Mouse (Mus musculus): ENCODE measurements around the gene Tns3. TPM values are rescaled to one million over a fixed set of nuclear protein-coding genes. Genes with fewer than 3 reads are reported as not detected.
A peak's percentile ranks its signal among the peaks of the same experiment; 100 is the strongest.
"Not testable (repeated sequence)": the region's sequence is repeated elsewhere in the genome, so short reads cannot be mapped to it uniquely, and the experiment has no call there.

The Tns3 gene
- polyA plus RNA-seq, 1 experiment from 2014 or later: 4.1 TPM

- H3K4me2 ChIP-seq (ENCODE audit: low read depth, low read length): peak overlapping the region; percentile 83
- no peak overlapping the region for H3K27ac ChIP-seq (ENCODE audit: low read length)
- peaks cover under 1% of the 10 kb centered on the region; the same call in 1 of the 2 replicates for H3K4me1 ChIP-seq (ENCODE audit: control insufficient read depth, low read depth, low read length)
- no peak for ATAC-seq (ENCODE audit: low read depth)
- no peaks in the 10 kb centered on the region for H3K36me3 ChIP-seq (ENCODE audit: control insufficient read depth, insufficient read depth)
- peak overlapping the region; percentile 61 for H3K4me3 ChIP-seq (ENCODE audit: low read depth, low read length)
- 6% methylated on average over 20 of the region's 20 CpGs for WGBS (ENCODE audit: insufficient replicate concordance)
- no peaks in the 10 kb centered on the region for H3K9me3 ChIP-seq (replicated peaks; ENCODE audit: control insufficient read depth, low read length)
- H3K27me3 ChIP-seq (ENCODE audit: control insufficient read depth, insufficient read depth, low read depth, low read length): peaks cover 20% of the 10 kb centered on the region
- peak overlapping the region; percentile 50; the same call in 1 of the 2 replicates for H3K9ac ChIP-seq (ENCODE audit: low read depth, low read length)
Observed at GRCm38 (mm10) chr11:8623852-8624178, 40.5 kb downstream of the Tns3 start.

GRCm38 (mm10) chr11:8622668-8623067 is 41.7 kb downstream of the Tns3 start:
- Histone ChIP-seq H3K4me1 (ENCODE audit: control insufficient read depth, low read depth, low read length) (no peaks in the 10 kb centered on the region; the same call in 1 of the 2 replicates), H3K36me3 (ENCODE audit: control insufficient read depth, insufficient read depth) (no peaks in the 10 kb centered on the region), H3K9me3 (replicated peaks; ENCODE audit: control insufficient read depth, low read length) (no peaks in the 10 kb centered on the region), H3K27me3 (ENCODE audit: control insufficient read depth, insufficient read depth, low read depth, low read length) (peaks cover 20% of the 10 kb centered on the region), H3K4me3 (ENCODE audit: low read depth, low read length) (no peak overlapping the region), H3K9ac (ENCODE audit: low read depth, low read length) (no peak overlapping the region), H3K27ac (ENCODE audit: low read length) (no peak overlapping the region), H3K4me2 (ENCODE audit: low read depth, low read length) (no peak overlapping the region)
- WGBS (ENCODE audit: insufficient replicate concordance): 46% methylated on average over 6 of the region's 6 CpGs
- no peak for ATAC-seq (ENCODE audit: low read depth)

- H3K4me1 ChIP-seq (ENCODE audit: control insufficient read depth, low read depth, low read length); H3K9ac ChIP-seq (ENCODE audit: low read depth, low read length); H3K36me3 ChIP-seq (ENCODE audit: control insufficient read depth, insufficient read depth); H3K27ac ChIP-seq (ENCODE audit: low read length); H3K4me2 ChIP-seq (ENCODE audit: low read depth, low read length); H3K4me3 ChIP-seq (ENCODE audit: low read depth, low read length); ATAC-seq (ENCODE audit: low read depth); H3K9me3 ChIP-seq (replicated peaks; ENCODE audit: control insufficient read depth, low read length); H3K27me3 ChIP-seq (ENCODE audit: control insufficient read depth, insufficient read depth, low read depth, low read length): not testable (repeated sequence)
- 63% methylated on average over 6 of the region's 7 CpGs for WGBS (ENCODE audit: insufficient replicate concordance)
Observed at GRCm38 (mm10) chr11:8619111-8619510, 45.2 kb downstream of the Tns3 start.

GRCm38 (mm10) chr11:8618301-8618700 is 46.0 kb downstream of the Tns3 start:
- no peak overlapping the region for H3K4me3 ChIP-seq (ENCODE audit: low read depth, low read length)

GRCm38 (mm10) chr11:8615436-8615835 is 48.9 kb downstream of the Tns3 start:
- Histone ChIP-seq H3K4me3 (ENCODE audit: low read depth, low read length) (no peak overlapping the region), H3K4me1 (ENCODE audit: control insufficient read depth, low read depth, low read length) (peaks cover 3% of the 10 kb centered on the region), H3K9me3 (replicated peaks; ENCODE audit: control insufficient read depth, low read length) (no peaks in the 10 kb centered on the region), H3K27me3 (ENCODE audit: control insufficient read depth, insufficient read depth, low read depth, low read length) (no peaks in the 10 kb centered on the region), H3K9ac (ENCODE audit: low read depth, low read length) (no peak overlapping the region), H3K36me3 (ENCODE audit: control insufficient read depth, insufficient read depth) (no peaks in the 10 kb centered on the region), H3K27ac (ENCODE audit: low read length) (no peak overlapping the region), H3K4me2 (ENCODE audit: low read depth, low read length) (no peak overlapping the region)
- 55% methylated on average over 12 of the region's 12 CpGs for WGBS (ENCODE audit: insufficient replicate concordance)
- no peak for ATAC-seq (ENCODE audit: low read depth)

More at GRCm38 (mm10) chr11:8618301-8618700, 46.0 kb downstream of the Tns3 start:
- H3K27me3 ChIP-seq (ENCODE audit: control insufficient read depth, insufficient read depth, low read depth, low read length): peaks cover 2% of the 10 kb centered on the region
- no peaks in the 10 kb centered on the region for H3K9me3 ChIP-seq (replicated peaks; ENCODE audit: control insufficient read depth, low read length)
- WGBS (ENCODE audit: insufficient replicate concordance): 41% methylated on average over 10 of the region's 10 CpGs
- peaks cover 3% of the 10 kb centered on the region for H3K4me1 ChIP-seq (ENCODE audit: control insufficient read depth, low read depth, low read length)
- ATAC-seq (ENCODE audit: low read depth): no peak
- H3K9ac ChIP-seq (ENCODE audit: low read depth, low read length): no peak overlapping the region
- no peaks in the 10 kb centered on the region for H3K36me3 ChIP-seq (ENCODE audit: control insufficient read depth, insufficient read depth)
- H3K4me2 ChIP-seq (ENCODE audit: low read depth, low read length): no peak overlapping the region
- H3K27ac ChIP-seq (ENCODE audit: low read length): no peak overlapping the region

GRCm38 (mm10) chr11:8610456-8610855 is 53.9 kb downstream of the Tns3 start:
- WGBS (ENCODE audit: insufficient replicate concordance): 65% methylated on average over 7 of the region's 7 CpGs
- no peaks in the 10 kb centered on the region for H3K4me1 ChIP-seq (ENCODE audit: control insufficient read depth, low read depth, low read length)
- no peak overlapping the region for H3K4me3 ChIP-seq (ENCODE audit: low read depth, low read length)
- no peak for ATAC-seq (ENCODE audit: low read depth)
- no peaks in the 10 kb centered on the region for H3K9me3 ChIP-seq (replicated peaks; ENCODE audit: control insufficient read depth, low read length)
- no peak overlapping the region for H3K9ac ChIP-seq (ENCODE audit: low read depth, low read length)
- no peaks in the 10 kb centered on the region for H3K27me3 ChIP-seq (ENCODE audit: control insufficient read depth, insufficient read depth, low read depth, low read length)
- no peak overlapping the region for H3K27ac ChIP-seq (ENCODE audit: low read length)
- H3K4me2 ChIP-seq (ENCODE audit: low read depth, low read length): no peak overlapping the region
- H3K36me3 ChIP-seq (ENCODE audit: control insufficient read depth, insufficient read depth): no peaks in the 10 kb centered on the region

GRCm38 (mm10) chr11:8609873-8610272 is 54.5 kb downstream of the Tns3 start:
- Histone ChIP-seq H3K4me3 (ENCODE audit: low read depth, low read length) (no peak overlapping the region), H3K27ac (ENCODE audit: low read length) (no peak overlapping the region), H3K4me1 (ENCODE audit: control insufficient read depth, low read depth, low read length) (no peaks in the 10 kb centered on the region; the same call in 1 of the 2 replicates), H3K9ac (ENCODE audit: low read depth, low read length) (no peak overlapping the region), H3K4me2 (ENCODE audit: low read depth, low read length) (no peak overlapping the region), H3K9me3 (replicated peaks; ENCODE audit: control insufficient read depth, low read length) (no peaks in the 10 kb centered on the region), H3K36me3 (ENCODE audit: control insufficient read depth, insufficient read depth) (no peaks in the 10 kb centered on the region), H3K27me3 (ENCODE audit: control insufficient read depth, insufficient read depth, low read depth, low read length) (no peaks in the 10 kb centered on the region)
- ATAC-seq (ENCODE audit: low read depth): no peak
- 74% methylated on average over 12 of the region's 12 CpGs for WGBS (ENCODE audit: insufficient replicate concordance)

- no peak overlapping the region for H3K4me2 ChIP-seq (ENCODE audit: low read depth, low read length)
- 68% methylated on average over 1 of the region's 1 CpGs for WGBS (ENCODE audit: insufficient replicate concordance)
- H3K9me3 ChIP-seq (replicated peaks; ENCODE audit: control insufficient read depth, low read length): no peaks in the 10 kb centered on the region
- no peaks in the 10 kb centered on the region for H3K36me3 ChIP-seq (ENCODE audit: control insufficient read depth, insufficient read depth)
- no peak for ATAC-seq (ENCODE audit: low read depth)
- no peaks in the 10 kb centered on the region; the same call in 1 of the 2 replicates for H3K4me1 ChIP-seq (ENCODE audit: control insufficient read depth, low read depth, low read length)
- no peaks in the 10 kb centered on the region for H3K27me3 ChIP-seq (ENCODE audit: control insufficient read depth, insufficient read depth, low read depth, low read length)
- H3K27ac ChIP-seq (ENCODE audit: low read length): no peak overlapping the region
- H3K9ac ChIP-seq (ENCODE audit: low read depth, low read length): no peak overlapping the region
- no peak overlapping the region for H3K4me3 ChIP-seq (ENCODE audit: low read depth, low read length)
Observed at GRCm38 (mm10) chr11:8607123-8607522, 57.2 kb downstream of the Tns3 start.

GRCm38 (mm10) chr11:8604789-8605569 is 59.4 kb downstream of the Tns3 start:
- H3K4me1 ChIP-seq (ENCODE audit: control insufficient read depth, low read depth, low read length): no peaks in the 10 kb centered on the region; the same call in 1 of the 2 replicates
- no peak overlapping the region for H3K4me2 ChIP-seq (ENCODE audit: low read depth, low read length)
- no peaks in the 10 kb centered on the region for H3K9me3 ChIP-seq (replicated peaks; ENCODE audit: control insufficient read depth, low read length)
- no peaks in the 10 kb centered on the region for H3K36me3 ChIP-seq (ENCODE audit: control insufficient read depth, insufficient read depth)
- H3K27me3 ChIP-seq (ENCODE audit: control insufficient read depth, insufficient read depth, low read depth, low read length): no peaks in the 10 kb centered on the region
- 0 out of 2 replicates have a peak, but pooled peaks have one; percentile 30 for ATAC-seq (ENCODE audit: low read depth)
- no peak overlapping the region for H3K9ac ChIP-seq (ENCODE audit: low read depth, low read length)
- no peak overlapping the region for H3K4me3 ChIP-seq (ENCODE audit: low read depth, low read length)
- no peak overlapping the region for H3K27ac ChIP-seq (ENCODE audit: low read length)
- 59% methylated on average over 10 of the region's 10 CpGs for WGBS (ENCODE audit: insufficient replicate concordance)
